Mouse (Mus musculus): ENCODE results near the gene A230072I06Rik. TPM values are rescaled to one million over a fixed set of nuclear protein-coding genes. Genes with fewer than 3 reads are reported as not detected.

The A230072I06Rik gene
- polyA plus RNA-seq (2015; fragmentation: Nextera tagmentation; extraction: Ambion mirVana) = not detected in 2 replicates

DNA sequence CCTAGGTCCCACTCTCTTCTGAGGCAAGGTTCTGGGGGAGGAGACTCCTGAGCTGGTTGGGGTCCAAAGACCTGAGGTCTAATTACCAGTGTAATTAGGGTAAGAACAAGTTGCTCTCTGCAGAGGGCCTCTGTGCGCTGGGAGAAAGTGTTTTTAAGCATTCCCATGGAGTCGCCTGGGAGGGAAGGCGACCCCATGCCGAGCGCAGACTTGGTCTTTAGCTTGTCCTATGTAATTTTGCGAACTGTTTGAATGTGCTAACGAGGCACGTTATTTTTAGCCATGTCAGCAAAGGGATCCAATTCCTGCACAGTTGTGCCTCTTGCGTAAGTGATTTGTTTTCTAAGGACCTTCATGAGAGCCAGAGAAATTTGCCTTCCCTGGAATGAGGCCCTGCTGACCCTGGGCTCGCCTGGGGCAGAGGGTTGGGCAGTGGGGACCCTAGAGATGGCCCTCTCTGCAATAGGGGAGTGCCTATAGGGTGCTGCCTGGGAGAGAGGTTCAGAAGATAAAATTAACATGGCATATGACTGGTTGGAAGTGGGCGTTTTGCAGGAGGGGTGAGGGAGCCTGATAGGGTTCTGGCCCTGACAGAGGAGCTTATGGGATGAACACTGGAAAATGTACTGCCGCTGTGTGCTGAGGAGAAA is at the start of gene A230072I06Rik:
A230072I06Rik (plus strand) TSS at position 157 of the 650 bp plus-strand sequence.
- no peak for DNase-seq
- Histone ChIP-seq H3K4me2 (ENCODE audit: low read depth, low read length) (no peak within 1 kb of the TSS), H3K27ac (ENCODE audit: low read depth) (no peak within 1 kb of the TSS), H3K4me1 (ENCODE audit: insufficient read depth) (no peaks in the 10 kb centered on the region), H3K4me3 (ENCODE audit: low read depth, low read length) (no peak within 1 kb of the TSS), H3K9me3 (ENCODE audit: low read length) (no peaks in the 10 kb centered on the region), H3K9ac (replicated peaks) (no peak within 1 kb of the TSS), H3K27me3 (ENCODE audit: insufficient read depth, low read length) (0 out of 2 replicates have a peak, but pooled peaks cover 4% of the 10 kb centered on the region), H3K36me3 (replicated peaks; ENCODE audit: insufficient read depth, low read length) (no peaks in the 10 kb centered on the region)
- 63% methylated on average over 12 of the region's 12 CpGs for WGBS (ENCODE audit: insufficient replicate concordance)
- no peak for TF ChIP-seq EP300 (IDR thresholded peaks at IDR 0.05; ENCODE audit: low read depth)
- TF ChIP-seq CTCF (IDR thresholded peaks at IDR 0.05; ENCODE audit: low read depth) = no peak
- no peak for ATAC-seq

DNA sequence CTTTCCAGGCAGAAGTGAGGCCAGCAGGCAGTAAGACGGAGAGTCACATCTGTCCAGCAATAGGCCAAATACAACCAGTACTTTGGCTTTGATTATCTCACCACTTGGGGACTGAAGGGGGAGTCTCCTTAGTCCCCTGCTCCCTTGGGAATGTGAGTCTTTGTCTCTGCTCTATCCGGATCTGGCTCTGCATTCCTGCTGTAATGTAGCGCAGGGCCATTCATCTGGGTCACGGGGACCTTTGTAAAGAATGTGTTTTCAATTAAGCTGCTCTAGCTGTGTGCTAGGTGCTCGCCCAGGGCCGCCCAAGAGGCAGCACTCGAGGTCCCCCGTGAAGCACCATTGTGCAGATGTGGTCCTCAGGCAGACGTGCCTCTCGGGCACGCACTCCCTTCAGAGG is 44.6 kb upstream of the A230072I06Rik start:
- WGBS (ENCODE audit: insufficient replicate concordance) = 65% methylated on average over 11 of the region's 11 CpGs
- ATAC-seq = no peak

DNA sequence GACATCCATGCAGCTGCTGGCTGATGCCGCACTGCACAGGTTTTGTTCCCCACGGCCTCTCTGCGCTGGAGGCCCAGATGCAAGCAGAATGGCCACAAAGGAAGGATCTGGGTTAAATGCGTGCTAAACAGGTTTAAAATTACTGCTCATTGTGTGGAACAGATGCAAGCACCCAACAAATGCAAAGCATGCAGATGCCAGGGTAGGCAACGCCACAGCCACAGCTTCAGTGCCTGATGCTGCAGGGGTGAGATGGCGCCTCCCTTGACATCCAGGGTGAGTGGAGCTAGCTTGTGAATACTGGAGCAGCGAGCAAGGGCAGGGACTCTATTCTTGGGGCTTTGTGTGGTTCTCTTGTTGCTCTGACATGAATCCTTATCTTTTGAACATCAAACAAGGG is 39.8 kb upstream of the A230072I06Rik start:
- H3K9ac ChIP-seq (replicated peaks) = no peak overlapping the region
- no peak overlapping the region for H3K4me3 ChIP-seq (ENCODE audit: low read depth, low read length)
- H3K9me3 ChIP-seq (ENCODE audit: low read length) = no peaks in the 10 kb centered on the region
- 73% methylated on average over 7 of the region's 7 CpGs for WGBS (ENCODE audit: insufficient replicate concordance)
- H3K4me2 ChIP-seq (ENCODE audit: low read depth, low read length) = no peak overlapping the region
- H3K36me3 ChIP-seq (replicated peaks; ENCODE audit: insufficient read depth, low read length) = no peaks in the 10 kb centered on the region
- no peaks in the 10 kb centered on the region for H3K4me1 ChIP-seq (ENCODE audit: insufficient read depth)
- no peak for TF ChIP-seq CTCF (IDR thresholded peaks at IDR 0.05; ENCODE audit: low read depth)
- no peak for TF ChIP-seq EP300 (IDR thresholded peaks at IDR 0.05; ENCODE audit: low read depth)
- no peak overlapping the region for H3K27ac ChIP-seq (ENCODE audit: low read depth)
- no peak for DNase-seq
- no peaks in the 10 kb centered on the region for H3K27me3 ChIP-seq (ENCODE audit: insufficient read depth, low read length)
- ATAC-seq = no peak

More for the DNA sequence above, 44.6 kb upstream of the A230072I06Rik start:
- DNase-seq = no peak
- Histone ChIP-seq H3K36me3 (replicated peaks; ENCODE audit: insufficient read depth, low read length) (no peaks in the 10 kb centered on the region), H3K4me3 (ENCODE audit: low read depth, low read length) (no peak overlapping the region), H3K27ac (ENCODE audit: low read depth) (no peak overlapping the region), H3K9ac (replicated peaks) (no peak overlapping the region), H3K4me1 (ENCODE audit: insufficient read depth) (no peaks in the 10 kb centered on the region), H3K4me2 (ENCODE audit: low read depth, low read length) (no peak overlapping the region), H3K9me3 (ENCODE audit: low read length) (no peaks in the 10 kb centered on the region), H3K27me3 (ENCODE audit: insufficient read depth, low read length) (no peaks in the 10 kb centered on the region)
- no peak for TF ChIP-seq EP300 (IDR thresholded peaks at IDR 0.05; ENCODE audit: low read depth)
- TF ChIP-seq CTCF (IDR thresholded peaks at IDR 0.05; ENCODE audit: low read depth) = no peak

DNA sequence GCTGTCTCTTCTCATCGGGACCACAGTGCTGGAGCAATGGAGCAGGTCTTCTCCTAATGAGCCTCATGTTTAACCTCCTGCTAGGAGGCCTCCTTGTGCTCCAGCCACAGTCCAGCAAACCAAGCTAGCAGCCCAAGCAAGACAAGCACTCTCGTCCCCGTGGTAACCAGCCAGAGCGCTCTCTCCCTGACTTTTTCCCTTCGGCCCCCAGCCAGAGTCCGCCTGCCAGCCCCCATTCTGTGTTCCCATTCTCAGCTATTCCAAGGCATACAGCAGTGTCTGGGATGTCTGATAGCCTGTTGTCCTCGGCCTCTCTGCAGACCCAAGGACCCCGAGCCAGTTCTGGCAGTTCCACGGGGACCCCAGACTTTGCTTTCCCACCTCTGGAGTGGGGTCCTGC is 38.5 kb upstream of the A230072I06Rik start:
- H3K27me3 ChIP-seq (ENCODE audit: insufficient read depth, low read length) = no peaks in the 10 kb centered on the region
- 65% methylated on average over 9 of the region's 9 CpGs for WGBS (ENCODE audit: insufficient replicate concordance)

DNA sequence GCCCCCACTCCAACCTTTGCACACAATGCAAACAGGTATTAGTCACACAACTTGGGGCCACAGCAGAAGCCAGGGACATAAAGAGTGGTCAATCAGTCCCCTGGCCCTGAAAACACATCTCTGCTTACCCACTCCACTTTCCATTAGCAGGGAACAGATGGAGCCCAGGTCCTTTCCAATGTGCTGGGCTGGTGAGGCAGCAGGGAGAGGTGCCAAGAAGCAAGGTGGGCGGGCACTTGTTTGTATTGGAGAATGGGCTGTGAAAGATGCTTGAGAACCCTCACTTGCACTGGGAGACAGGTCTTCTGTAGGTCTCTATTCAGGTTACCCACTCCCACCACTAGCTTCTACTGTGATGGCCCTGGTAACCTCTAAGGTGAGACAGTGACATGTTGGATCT is 34.9 kb upstream of the A230072I06Rik start:
- DNase-seq = no peak
- H3K27ac ChIP-seq (ENCODE audit: low read depth) = no peak overlapping the region
- H3K9ac ChIP-seq (replicated peaks) = no peak overlapping the region
- H3K4me2 ChIP-seq (ENCODE audit: low read depth, low read length) = no peak overlapping the region
- TF ChIP-seq CTCF (IDR thresholded peaks at IDR 0.05; ENCODE audit: low read depth) = no peak
- no peak for TF ChIP-seq EP300 (IDR thresholded peaks at IDR 0.05; ENCODE audit: low read depth)
- no peak for ATAC-seq
- H3K4me3 ChIP-seq (ENCODE audit: low read depth, low read length) = no peak overlapping the region
- 52% methylated on average over 1 of the region's 1 CpGs for WGBS (ENCODE audit: insufficient replicate concordance)
- H3K4me1 ChIP-seq (ENCODE audit: insufficient read depth) = no peaks in the 10 kb centered on the region
- H3K36me3 ChIP-seq (replicated peaks; ENCODE audit: insufficient read depth, low read length) = no peaks in the 10 kb centered on the region
- H3K9me3 ChIP-seq (ENCODE audit: low read length) = no peaks in the 10 kb centered on the region
- H3K27me3 ChIP-seq (ENCODE audit: insufficient read depth, low read length) = no peaks in the 10 kb centered on the region

More for the DNA sequence above, 38.5 kb upstream of the A230072I06Rik start:
- Histone ChIP-seq H3K9ac (replicated peaks) (no peak overlapping the region), H3K36me3 (replicated peaks; ENCODE audit: insufficient read depth, low read length) (no peaks in the 10 kb centered on the region), H3K9me3 (ENCODE audit: low read length) (no peaks in the 10 kb centered on the region), H3K4me2 (ENCODE audit: low read depth, low read length) (no peak overlapping the region), H3K4me3 (ENCODE audit: low read depth, low read length) (no peak overlapping the region), H3K4me1 (ENCODE audit: insufficient read depth) (no peaks in the 10 kb centered on the region), H3K27ac (ENCODE audit: low read depth) (no peak overlapping the region)
- no peak for ATAC-seq
- TF ChIP-seq CTCF (IDR thresholded peaks at IDR 0.05; ENCODE audit: low read depth) = no peak
- no peak for TF ChIP-seq EP300 (IDR thresholded peaks at IDR 0.05; ENCODE audit: low read depth)
- no peak for DNase-seq

DNA sequence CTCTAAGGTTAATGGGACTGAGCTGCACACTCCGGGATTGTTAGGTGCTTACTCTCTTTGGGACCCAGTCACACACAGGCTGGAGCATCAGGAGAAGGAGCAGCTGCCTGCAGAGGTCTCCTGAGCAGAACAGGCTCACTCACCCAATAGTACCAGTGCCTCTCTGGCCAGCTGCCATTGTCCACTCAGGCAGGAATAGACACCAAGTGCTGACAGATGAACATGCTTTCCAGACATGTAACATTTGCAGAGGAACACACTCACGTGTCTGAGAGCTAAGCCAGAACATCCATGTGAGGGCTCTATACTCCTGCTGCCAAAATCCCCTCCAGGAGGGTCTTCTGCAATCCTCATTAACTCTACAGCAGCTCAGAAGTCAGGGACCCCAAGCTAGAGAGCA is 18.7 kb upstream of the A230072I06Rik start:
- Histone ChIP-seq H3K4me3 (ENCODE audit: low read depth, low read length) (no peak overlapping the region), H3K9ac (replicated peaks) (no peak overlapping the region), H3K27ac (ENCODE audit: low read depth) (no peak overlapping the region), H3K9me3 (ENCODE audit: low read length) (no peaks in the 10 kb centered on the region), H3K36me3 (replicated peaks; ENCODE audit: insufficient read depth, low read length) (no peaks in the 10 kb centered on the region), H3K27me3 (ENCODE audit: insufficient read depth, low read length) (no peaks in the 10 kb centered on the region), H3K4me1 (ENCODE audit: insufficient read depth) (no peaks in the 10 kb centered on the region), H3K4me2 (ENCODE audit: low read depth, low read length) (no peak overlapping the region)
- no peak for TF ChIP-seq EP300 (IDR thresholded peaks at IDR 0.05; ENCODE audit: low read depth)
- no peak for ATAC-seq
- 49% methylated on average over 2 of the region's 2 CpGs for WGBS (ENCODE audit: insufficient replicate concordance)
- DNase-seq = no peak
